Mouse (Mus musculus): ENCODE results near the gene Tmem178b. TPM values are rescaled to one million over a fixed set of nuclear protein-coding genes. Genes with fewer than 3 reads are reported as not detected.

Tmem178b gene
- polyA plus RNA-seq, 1 experiment from 2014 or later: 1.2 TPM

DNA sequence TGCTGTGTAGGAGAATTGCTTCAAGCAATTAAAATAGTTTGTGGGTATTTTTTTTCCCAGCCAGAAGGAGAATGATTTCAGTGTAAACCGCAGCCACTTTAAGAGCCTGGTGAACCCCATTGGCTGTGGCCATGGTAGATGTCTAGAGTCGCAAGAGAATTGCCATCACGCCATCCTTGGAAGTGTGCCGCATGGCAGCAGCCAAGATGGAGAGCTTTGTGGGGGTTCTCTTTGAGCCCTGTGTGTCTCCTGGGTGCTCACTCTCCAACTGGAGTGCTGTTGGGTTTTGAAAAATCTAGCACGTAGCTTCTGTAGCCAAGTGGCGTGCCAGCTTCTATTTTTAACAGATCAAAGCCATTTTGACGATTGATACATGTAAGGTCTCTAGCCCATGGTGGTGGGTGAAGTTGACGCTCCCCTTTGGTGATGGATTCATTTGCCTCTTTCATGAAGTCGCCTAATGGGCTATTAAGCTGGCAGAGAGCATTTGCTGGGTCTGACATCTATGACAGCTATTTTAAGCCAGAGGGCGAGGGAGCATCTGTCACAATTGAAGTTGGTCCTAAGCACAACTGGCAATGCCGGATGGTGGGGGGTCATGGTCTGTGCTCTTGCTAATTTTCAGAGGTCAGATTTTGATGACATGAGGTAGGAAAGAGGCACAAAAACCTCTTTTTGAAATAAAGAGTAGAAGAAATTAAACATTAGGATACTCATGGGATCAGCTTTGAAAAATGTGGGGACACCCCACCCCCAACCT lies 133.1 kb downstream of the Tmem178b start:
- Histone ChIP-seq H3K9me3 (replicated peaks; ENCODE audit: control insufficient read depth, low read length) (no peaks in the 10 kb centered on the region), H3K27me3 (ENCODE audit: control insufficient read depth, insufficient read depth, low read length) (no peaks in the 10 kb centered on the region), H3K4me1 (ENCODE audit: control insufficient read depth, insufficient read depth, low read length) (no peaks in the 10 kb centered on the region), H3K36me3 (ENCODE audit: control insufficient read depth, insufficient read depth, low read length) (no peaks in the 10 kb centered on the region), H3K4me2 (ENCODE audit: low read depth, low read length) (no peak overlapping the region), H3K4me3 (replicated peaks; ENCODE audit: low read length) (no peak overlapping the region), H3K27ac (ENCODE audit: low read length) (no peak overlapping the region), H3K9ac (ENCODE audit: low read length) (no peak overlapping the region)
- WGBS: 68% methylated on average over 11 of the region's 11 CpGs
- no peak for ATAC-seq (ENCODE audit: insufficient read depth, low FRiP score)

DNA sequence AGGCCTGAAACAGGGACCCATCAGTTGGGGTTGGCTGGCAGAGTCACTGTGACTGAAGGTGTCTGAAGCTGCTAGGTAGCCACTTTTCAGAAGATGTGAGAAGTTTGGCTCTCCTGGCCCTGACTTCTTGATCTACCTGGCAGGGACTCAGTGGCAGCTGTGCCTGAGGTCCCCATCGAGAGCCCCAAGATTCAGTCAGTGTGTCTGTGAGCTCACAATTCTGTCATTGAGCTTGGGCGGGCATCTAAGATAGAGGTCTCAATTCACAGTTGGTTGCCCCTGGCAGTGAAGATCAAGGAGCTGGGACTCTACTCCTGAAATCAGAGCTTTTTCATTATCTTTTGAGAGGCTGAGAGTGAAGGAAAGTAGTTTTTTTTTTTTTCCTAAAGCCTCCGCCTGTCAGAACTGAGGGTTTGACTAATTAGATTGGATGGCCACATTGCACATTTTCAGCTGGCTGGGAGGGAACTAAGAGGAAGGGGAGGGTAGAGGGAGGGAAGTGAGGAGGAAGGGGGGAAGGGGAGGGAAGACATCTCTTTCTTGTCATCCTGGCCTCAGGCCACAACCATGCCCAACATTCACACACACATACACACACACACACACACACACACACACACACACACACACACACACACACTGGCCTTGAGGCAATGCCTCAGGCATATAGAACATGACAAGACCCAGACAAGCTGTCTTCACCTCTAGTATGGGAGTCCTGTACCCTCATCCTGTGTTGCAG lies 135.3 kb downstream of the Tmem178b start:
- WGBS: 70% methylated on average over 3 of the region's 3 CpGs
- Histone ChIP-seq H3K36me3 (ENCODE audit: control insufficient read depth, insufficient read depth, low read length) (no peaks in the 10 kb centered on the region), H3K27me3 (ENCODE audit: control insufficient read depth, insufficient read depth, low read length) (no peaks in the 10 kb centered on the region), H3K27ac (ENCODE audit: low read length) (no peak overlapping the region), H3K4me2 (ENCODE audit: low read depth, low read length) (no peak overlapping the region), H3K4me1 (ENCODE audit: control insufficient read depth, insufficient read depth, low read length) (no peaks in the 10 kb centered on the region), H3K9me3 (replicated peaks; ENCODE audit: control insufficient read depth, low read length) (no peaks in the 10 kb centered on the region), H3K4me3 (replicated peaks; ENCODE audit: low read length) (no peak overlapping the region), H3K9ac (ENCODE audit: low read length) (no peak overlapping the region)
- no peak for ATAC-seq (ENCODE audit: insufficient read depth, low FRiP score)

- Histone ChIP-seq H3K4me1 (ENCODE audit: control insufficient read depth, insufficient read depth, low read length) (no peaks in the 10 kb centered on the region), H3K9me3 (replicated peaks; ENCODE audit: control insufficient read depth, low read length) (no peaks in the 10 kb centered on the region), H3K27ac (ENCODE audit: low read length) (no peak overlapping the region), H3K36me3 (ENCODE audit: control insufficient read depth, insufficient read depth, low read length) (no peaks in the 10 kb centered on the region), H3K4me2 (ENCODE audit: low read depth, low read length) (no peak overlapping the region), H3K4me3 (replicated peaks; ENCODE audit: low read length) (no peak overlapping the region), H3K9ac (ENCODE audit: low read length) (no peak overlapping the region), H3K27me3 (ENCODE audit: control insufficient read depth, insufficient read depth, low read length) (no peaks in the 10 kb centered on the region)
- 69% methylated on average over 3 of the region's 3 CpGs for WGBS
- ATAC-seq (ENCODE audit: insufficient read depth, low FRiP score): no peak
These were observed 136.6 kb downstream of the Tmem178b start for GRCm38 (mm10) chr6:40009718-40010117.

DNA sequence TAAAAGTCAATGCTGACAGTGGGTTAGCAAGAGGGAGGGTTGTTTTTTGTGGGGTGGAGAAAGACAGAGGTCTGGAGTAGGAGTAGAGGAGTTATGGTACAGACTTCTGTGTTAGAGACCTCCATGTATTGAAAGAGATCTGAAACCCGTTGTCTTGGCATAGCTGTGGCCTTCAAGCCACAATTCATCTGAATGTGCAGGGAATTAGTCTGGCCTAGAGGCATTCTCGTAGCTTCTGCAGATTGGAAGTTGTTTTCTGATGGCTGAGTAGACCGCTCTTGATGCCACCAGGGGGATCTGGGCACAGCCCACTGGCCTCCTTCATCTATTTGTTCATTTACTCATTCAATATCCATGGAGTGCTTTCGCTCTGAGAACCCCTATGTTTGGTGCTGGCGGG lies 138.0 kb downstream of the Tmem178b start:
- no peak overlapping the region for H3K4me2 ChIP-seq (ENCODE audit: low read depth, low read length)
- H3K4me3 ChIP-seq (replicated peaks; ENCODE audit: low read length): no peak overlapping the region
- H3K36me3 ChIP-seq (ENCODE audit: control insufficient read depth, insufficient read depth, low read length): no peaks in the 10 kb centered on the region
- no peak overlapping the region for H3K27ac ChIP-seq (ENCODE audit: low read length)
- H3K9me3 ChIP-seq (replicated peaks; ENCODE audit: control insufficient read depth, low read length): no peaks in the 10 kb centered on the region
- no peaks in the 10 kb centered on the region for H3K27me3 ChIP-seq (ENCODE audit: control insufficient read depth, insufficient read depth, low read length)
- no peaks in the 10 kb centered on the region for H3K4me1 ChIP-seq (ENCODE audit: control insufficient read depth, insufficient read depth, low read length)
- no peak for ATAC-seq (ENCODE audit: insufficient read depth, low FRiP score)
- 84% methylated on average over 5 of the region's 5 CpGs for WGBS
- no peak overlapping the region for H3K9ac ChIP-seq (ENCODE audit: low read length)

DNA sequence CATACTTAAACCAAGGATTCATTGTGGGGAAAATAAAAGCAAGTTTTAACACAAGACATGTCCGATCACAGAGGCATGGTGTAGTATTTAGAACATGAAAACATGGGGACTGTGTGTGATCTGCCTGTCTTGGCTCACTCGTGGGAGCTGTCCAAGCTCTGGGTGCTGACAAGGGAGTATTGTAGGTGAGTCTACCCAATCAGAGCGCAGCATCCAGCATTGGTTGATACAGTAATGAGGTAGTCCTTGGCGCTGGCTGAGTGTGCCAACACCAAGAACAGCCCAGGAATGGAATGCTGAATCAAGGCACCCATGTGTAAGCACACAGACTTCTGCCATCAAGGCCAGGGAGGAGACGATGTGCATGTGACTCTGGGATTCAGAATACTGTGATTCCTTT lies 138.5 kb downstream of the Tmem178b start:
- H3K27ac ChIP-seq (ENCODE audit: low read length): no peak overlapping the region
- no peaks in the 10 kb centered on the region for H3K4me1 ChIP-seq (ENCODE audit: control insufficient read depth, insufficient read depth, low read length)
- H3K4me2 ChIP-seq (ENCODE audit: low read depth, low read length): no peak overlapping the region
- no peak; the same call in 1 of the 2 replicates for ATAC-seq (ENCODE audit: insufficient read depth, low FRiP score)
- H3K27me3 ChIP-seq (ENCODE audit: control insufficient read depth, insufficient read depth, low read length): no peaks in the 10 kb centered on the region
- WGBS: 64% methylated on average over 5 of the region's 5 CpGs
- no peak overlapping the region for H3K9ac ChIP-seq (ENCODE audit: low read length)
- H3K36me3 ChIP-seq (ENCODE audit: control insufficient read depth, insufficient read depth, low read length): no peaks in the 10 kb centered on the region
- H3K4me3 ChIP-seq (replicated peaks; ENCODE audit: low read length): no peak overlapping the region
- no peaks in the 10 kb centered on the region for H3K9me3 ChIP-seq (replicated peaks; ENCODE audit: control insufficient read depth, low read length)

DNA sequence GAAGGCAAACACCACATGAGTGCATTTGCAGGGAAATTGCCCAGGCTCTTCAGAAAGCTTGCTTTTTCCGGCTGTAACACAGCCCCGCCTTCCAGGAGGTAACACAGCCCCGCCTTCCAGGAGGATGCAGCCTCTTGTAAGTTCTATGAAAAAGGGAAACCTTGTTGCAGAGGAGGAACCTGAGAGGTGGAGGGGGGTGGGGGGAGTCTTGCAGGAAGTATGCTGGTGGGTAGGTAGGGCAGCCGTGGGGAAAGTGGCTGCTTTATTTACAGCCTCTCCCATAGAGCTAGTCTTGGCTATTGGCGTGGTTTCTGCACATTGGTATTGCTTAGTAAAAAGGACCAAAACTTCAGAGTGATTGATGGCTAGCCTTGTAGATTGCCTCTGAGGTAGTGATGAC lies 140.3 kb downstream of the Tmem178b start:
- no peak overlapping the region for H3K9ac ChIP-seq (ENCODE audit: low read length)
- no peaks in the 10 kb centered on the region for H3K9me3 ChIP-seq (replicated peaks; ENCODE audit: control insufficient read depth, low read length)
- H3K4me1 ChIP-seq (ENCODE audit: control insufficient read depth, insufficient read depth, low read length): no peaks in the 10 kb centered on the region
- H3K27ac ChIP-seq (ENCODE audit: low read length): no peak overlapping the region
- H3K4me3 ChIP-seq (replicated peaks; ENCODE audit: low read length): no peak overlapping the region
- no peak for ATAC-seq (ENCODE audit: insufficient read depth, low FRiP score)
- 43% methylated on average over 5 of the region's 5 CpGs for WGBS
- no peaks in the 10 kb centered on the region for H3K36me3 ChIP-seq (ENCODE audit: control insufficient read depth, insufficient read depth, low read length)
- H3K4me2 ChIP-seq (ENCODE audit: low read depth, low read length): no peak overlapping the region
- H3K27me3 ChIP-seq (ENCODE audit: control insufficient read depth, insufficient read depth, low read length): no peaks in the 10 kb centered on the region

- no peaks in the 10 kb centered on the region for H3K27me3 ChIP-seq (ENCODE audit: control insufficient read depth, insufficient read depth, low read length)
- H3K9me3 ChIP-seq (replicated peaks; ENCODE audit: control insufficient read depth, low read length): no peaks in the 10 kb centered on the region
- no peak for ATAC-seq (ENCODE audit: insufficient read depth, low FRiP score)
- no peak overlapping the region for H3K9ac ChIP-seq (ENCODE audit: low read length)
- H3K4me2 ChIP-seq (ENCODE audit: low read depth, low read length): no peak overlapping the region
- H3K27ac ChIP-seq (ENCODE audit: low read length): no peak overlapping the region
- no peaks in the 10 kb centered on the region for H3K4me1 ChIP-seq (ENCODE audit: control insufficient read depth, insufficient read depth, low read length)
- H3K4me3 ChIP-seq (replicated peaks; ENCODE audit: low read length): no peak overlapping the region
- no peaks in the 10 kb centered on the region for H3K36me3 ChIP-seq (ENCODE audit: control insufficient read depth, insufficient read depth, low read length)
- WGBS: 69% methylated on average over 4 of the region's 4 CpGs
These were observed 142.1 kb downstream of the Tmem178b start for GRCm38 (mm10) chr6:40015185-40015584.

DNA sequence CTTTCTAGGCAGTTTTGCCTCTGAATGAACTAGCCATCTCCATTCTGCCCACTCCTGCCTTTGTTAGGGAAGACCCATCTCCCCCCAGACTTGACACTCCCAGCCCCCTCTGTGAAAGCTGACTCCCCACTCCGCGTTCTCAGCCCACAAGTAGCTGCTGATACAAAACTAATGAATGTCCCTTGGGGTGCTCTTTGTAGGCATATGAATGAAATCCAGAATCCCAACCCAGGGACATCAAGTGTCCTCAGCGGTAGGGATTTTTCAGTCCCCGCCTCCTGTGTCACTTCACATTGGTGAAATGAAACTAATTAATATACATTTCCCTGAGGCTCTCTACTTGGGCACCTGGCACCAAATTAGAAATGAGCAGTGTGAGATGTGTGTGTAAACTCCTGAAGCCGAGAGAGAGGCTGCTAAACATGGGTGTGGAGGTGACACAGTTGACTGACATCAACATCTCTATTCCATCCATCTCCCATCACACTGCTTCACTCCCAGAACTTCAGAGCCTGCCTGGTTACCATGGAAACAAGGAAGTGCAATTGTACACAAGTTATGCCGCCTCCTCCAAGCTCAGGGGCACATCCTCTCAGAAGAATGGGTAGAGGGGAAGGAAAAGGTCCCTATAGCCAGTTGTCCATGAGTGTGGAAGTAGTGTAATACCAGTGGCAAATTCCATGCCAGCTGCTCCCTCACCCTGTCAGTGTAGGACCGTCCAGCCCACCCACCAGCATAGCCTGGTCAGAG lies 142.8 kb downstream of the Tmem178b start:
- Histone ChIP-seq H3K4me2 (ENCODE audit: low read depth, low read length) (no peak overlapping the region), H3K36me3 (ENCODE audit: control insufficient read depth, insufficient read depth, low read length) (no peaks in the 10 kb centered on the region), H3K9me3 (replicated peaks; ENCODE audit: control insufficient read depth, low read length) (no peaks in the 10 kb centered on the region), H3K27me3 (ENCODE audit: control insufficient read depth, insufficient read depth, low read length) (no peaks in the 10 kb centered on the region), H3K27ac (ENCODE audit: low read length) (no peak overlapping the region), H3K9ac (ENCODE audit: low read length) (no peak overlapping the region), H3K4me3 (replicated peaks; ENCODE audit: low read length) (no peak overlapping the region), H3K4me1 (ENCODE audit: control insufficient read depth, insufficient read depth, low read length) (no peaks in the 10 kb centered on the region)
- WGBS: 58% methylated on average over 7 of the region's 7 CpGs
- no peak for ATAC-seq (ENCODE audit: insufficient read depth, low FRiP score)

GRCm38 (mm10) chr6:40019396-40019795 lies 146.3 kb downstream of the Tmem178b start:
- Histone ChIP-seq H3K9ac (ENCODE audit: low read length) (no peak overlapping the region), H3K36me3 (ENCODE audit: control insufficient read depth, insufficient read depth, low read length) (no peaks in the 10 kb centered on the region), H3K4me1 (ENCODE audit: control insufficient read depth, insufficient read depth, low read length) (no peaks in the 10 kb centered on the region), H3K27ac (ENCODE audit: low read length) (no peak overlapping the region), H3K9me3 (replicated peaks; ENCODE audit: control insufficient read depth, low read length) (no peaks in the 10 kb centered on the region), H3K27me3 (ENCODE audit: control insufficient read depth, insufficient read depth, low read length) (no peaks in the 10 kb centered on the region), H3K4me2 (ENCODE audit: low read depth, low read length) (no peak overlapping the region), H3K4me3 (replicated peaks; ENCODE audit: low read length) (no peak overlapping the region)
- WGBS: 44% methylated on average over 4 of the region's 4 CpGs
- no peak for ATAC-seq (ENCODE audit: insufficient read depth, low FRiP score)
